Mouse (Mus musculus): ENCODE results near the gene Kbtbd6. TPM values are rescaled to one million over a fixed set of nuclear protein-coding genes. Genes with fewer than 3 reads are reported as not detected.

Kbtbd6 gene
- total and polyA plus RNA-seq, 3 experiments, result 0.12 TPM; not detected in 2

- DNase-seq (ENCODE audit: extremely low read depth), result no peak
- dilution Hi-C loops (cut with MboI; ENCODE audit: extremely low pct_ligation_motif_present, extremely low pct_unique_long_range_greater_than_20kb, low sequenced_read_pairs), result no loop called here
- peaks cover 6 to 24% of the 10 kb centered on the region in 2 experiments for H3K4me1 ChIP-seq (ENCODE audit: control insufficient read depth in 1 of 2, insufficient read depth in 2 of 2)
- peaks cover 12% of the 10 kb centered on the region for H3K79me2 ChIP-seq (replicated peaks; ENCODE audit: control insufficient read depth, extremely low read depth, insufficient read depth, poor library complexity, severe bottlenecking)
- in situ Hi-C loops (cut with MboI; ENCODE audit: low pct_ligation_motif_present, low pct_unique_long_range_greater_than_20kb, low sequenced_read_pairs), result no loop called here
- H3K36me3 ChIP-seq (replicated peaks in 1 of 2; ENCODE audit: control insufficient read depth in 1 of 2, insufficient read depth in 1 of 2, low read length in 1 of 2), result peaks cover 5 to 7% of the 10 kb centered on the region in 2 experiments
- H3K9me3 ChIP-seq (replicated peaks; ENCODE audit: low read length), result no peaks in the 10 kb centered on the region
- H3K27me3 ChIP-seq (replicated peaks), result no peaks in the 10 kb centered on the region
- no peak overlapping the region for H3K4me2 ChIP-seq (ENCODE audit: insufficient read depth, low read depth, poor library complexity, severe bottlenecking)
- H3K27ac ChIP-seq (ENCODE audit: insufficient read depth, low read depth), result no peak overlapping the region
- no peak overlapping the region for H3K4me3 ChIP-seq (replicated peaks in 1 of 3; ENCODE audit: low read depth in 2 of 3, low read length in 2 of 3, poor library complexity in 1 of 3)
- H3K9ac ChIP-seq (ENCODE audit: insufficient read depth, low read depth), result no peak overlapping the region
- TF ChIP-seq CTCF (conservative IDR thresholded peaks at IDR 0.05 in 1 of 2, IDR thresholded peaks at IDR 0.05 in 1 of 2; ENCODE audit: low read depth in 2 of 2, low read length in 2 of 2) (no peak), ELF1 (IDR thresholded peaks at IDR 0.05; ENCODE audit: low read depth, low read length) (no peak), EP300 (IDR thresholded peaks at IDR 0.05; ENCODE audit: low read length) (no peak), PAX5 (IDR thresholded peaks at IDR 0.05; ENCODE audit: low read length) (no peak), UBTF (IDR thresholded peaks at IDR 0.05; ENCODE audit: low read depth, low read length) (no peak), MAX (IDR thresholded peaks at IDR 0.05; ENCODE audit: low read length) (no peak), ZMIZ1 (IDR thresholded peaks at IDR 0.05; ENCODE audit: low read depth, low read length) (no peak), TCF12 (IDR thresholded peaks at IDR 0.05; ENCODE audit: low read depth, low read length) (no peak), ZC3H11A (IDR thresholded peaks at IDR 0.05; ENCODE audit: low read depth, low read length) (no peak), ZNF384 (IDR thresholded peaks at IDR 0.05; ENCODE audit: low read depth, low read length) (no peak)
These were observed 32.0 kb downstream of the Kbtbd6 start for GRCm38 (mm10) chr14:79483611-79484120.

- in situ Hi-C loops (cut with MboI; ENCODE audit: low pct_ligation_motif_present, low pct_unique_long_range_greater_than_20kb, low sequenced_read_pairs), result no loop called here
- H3K4me3 ChIP-seq (replicated peaks in 1 of 3; ENCODE audit: low read depth in 2 of 3, low read length in 2 of 3, poor library complexity in 1 of 3), result no peak overlapping the region
- H3K36me3 ChIP-seq (replicated peaks in 1 of 2; ENCODE audit: control insufficient read depth in 1 of 2, insufficient read depth in 1 of 2, low read length in 1 of 2), result no peaks in the 10 kb centered on the region
These were observed 35.0 kb downstream of the Kbtbd6 start for GRCm38 (mm10) chr14:79486617-79486992.

More at GRCm38 (mm10) chr14:79486617-79486992, 35.0 kb downstream of the Kbtbd6 start:
- Histone ChIP-seq H3K4me2 (ENCODE audit: insufficient read depth, low read depth, poor library complexity, severe bottlenecking) (no peak overlapping the region), H3K9ac (ENCODE audit: insufficient read depth, low read depth) (no peak overlapping the region), H3K27me3 (replicated peaks) (no peaks in the 10 kb centered on the region), H3K79me2 (replicated peaks; ENCODE audit: control insufficient read depth, extremely low read depth, insufficient read depth, poor library complexity, severe bottlenecking) (no peaks in the 10 kb centered on the region; the same call in 1 of the 2 replicates), H3K9me3 (replicated peaks; ENCODE audit: low read length) (no peaks in the 10 kb centered on the region), H3K27ac (ENCODE audit: insufficient read depth, low read depth) (no peak overlapping the region), H3K4me1 (ENCODE audit: control insufficient read depth in 1 of 2, insufficient read depth in 2 of 2) (peaks cover 2 to 12% of the 10 kb centered on the region in 2 experiments; a peak in 3 of 4 replicates)
- dilution Hi-C loops (cut with MboI; ENCODE audit: extremely low pct_ligation_motif_present, extremely low pct_unique_long_range_greater_than_20kb, low sequenced_read_pairs), result no loop called here
- TF ChIP-seq ELF1 (IDR thresholded peaks at IDR 0.05; ENCODE audit: low read depth, low read length) (no peak), ZNF384 (IDR thresholded peaks at IDR 0.05; ENCODE audit: low read depth, low read length) (no peak), MEF2A (IDR thresholded peaks at IDR 0.05; ENCODE audit: borderline replicate concordance, low read depth, low read length) (no peak), KAT2A (IDR thresholded peaks at IDR 0.05; ENCODE audit: insufficient replicate concordance, low read length) (no peak), UBTF (IDR thresholded peaks at IDR 0.05; ENCODE audit: low read depth, low read length) (no peak), NRF1 (IDR thresholded peaks at IDR 0.05; ENCODE audit: low read depth, low read length) (no peak), MAZ (IDR thresholded peaks at IDR 0.05; ENCODE audit: low read depth, low read length) (no peak), ZC3H11A (IDR thresholded peaks at IDR 0.05; ENCODE audit: low read depth, low read length) (no peak), PAX5 (IDR thresholded peaks at IDR 0.05; ENCODE audit: low read length) (no peak), RAD21 (IDR thresholded peaks at IDR 0.05; ENCODE audit: low read depth, low read length) (no peak), TBP (conservative IDR thresholded peaks at IDR 0.05; ENCODE audit: low read depth, low read length) (no peak), POLR2AphosphoS2 (IDR thresholded peaks at IDR 0.05; ENCODE audit: low read depth, low read length) (no peak), MXI1 (IDR thresholded peaks at IDR 0.05; ENCODE audit: low read depth, low read length) (no peak), CHD2 (IDR thresholded peaks at IDR 0.05; ENCODE audit: low read length) (no peak), EP300 (IDR thresholded peaks at IDR 0.05; ENCODE audit: low read length) (no peak), ZMIZ1 (IDR thresholded peaks at IDR 0.05; ENCODE audit: low read depth, low read length) (no peak), USF1 (IDR thresholded peaks at IDR 0.05; ENCODE audit: low read depth, low read length) (no peak), NELFE (IDR thresholded peaks at IDR 0.05; ENCODE audit: low read depth, low read length) (no peak), CTCF (conservative IDR thresholded peaks at IDR 0.05 in 1 of 2, IDR thresholded peaks at IDR 0.05 in 1 of 2; ENCODE audit: low read depth in 2 of 2, low read length in 2 of 2) (no peak), JUN (IDR thresholded peaks at IDR 0.05; ENCODE audit: insufficient read depth, low read depth, low read length) (no peak)
- DNase-seq (ENCODE audit: extremely low read depth), result no peak

Data from CH12.LX (cell line).